Mouse (Mus musculus): ENCODE results near the gene Smpd2. TPM values are rescaled to one million over a fixed set of nuclear protein-coding genes. Genes with fewer than 3 reads are reported as not detected.

The Smpd2 gene
- polyA plus RNA-seq, 1 experiment = 26.4 TPM

GRCm38 (mm10) chr10:41535991-41536390 is 45.8 kb upstream of the Smpd2 start:
- Histone ChIP-seq H3K27me3 (ENCODE audit: control insufficient read depth, insufficient read depth, insufficient read length) (no peaks in the 10 kb centered on the region), H3K4me3 (no peak overlapping the region), H3K4me2 (ENCODE audit: low read depth) (no peak overlapping the region), H3ac (ENCODE audit: control insufficient read depth, insufficient read length) (no peak overlapping the region), H3K36me3 (ENCODE audit: control insufficient read depth, insufficient read depth) (peaks cover 30% of the 10 kb centered on the region), H3K79me2 (ENCODE audit: control insufficient read depth, insufficient read depth) (peaks cover 18% of the 10 kb centered on the region)
- TF ChIP-seq MYOD1 (IDR thresholded peaks at IDR 0.05; ENCODE audit: control insufficient read depth in 1 of 3, insufficient read length in 2 of 3, low read depth in 2 of 3) (no peak), CEBPB (IDR thresholded peaks at IDR 0.05; ENCODE audit: insufficient read depth, poor library complexity, severe bottlenecking) (no peak), MYOG (IDR thresholded peaks at IDR 0.05; ENCODE audit: control insufficient read depth in 1 of 3, insufficient read depth in 1 of 3, insufficient read length in 2 of 3, low read depth in 2 of 3) (no peak), POLR2A (IDR thresholded peaks at IDR 0.05; ENCODE audit: insufficient read length, low read depth) (no peak), MAX (IDR thresholded peaks at IDR 0.05; ENCODE audit: low read depth) (no peak), TCF3 (IDR thresholded peaks at IDR 0.05; ENCODE audit: insufficient read length, low read depth) (no peak), POLR2AphosphoS2 (IDR thresholded peaks at IDR 0.05; ENCODE audit: insufficient read length, low read depth) (no peak), REST (IDR thresholded peaks at IDR 0.05; ENCODE audit: insufficient read depth, insufficient read length) (no peak), USF1 (IDR thresholded peaks at IDR 0.05; ENCODE audit: low read depth) (no peak), TCF12 (IDR thresholded peaks at IDR 0.05; ENCODE audit: insufficient read depth, poor library complexity, severe bottlenecking) (no peak), E2F4 (IDR thresholded peaks at IDR 0.05; ENCODE audit: insufficient read depth) (no peak), SRF (IDR thresholded peaks at IDR 0.05; ENCODE audit: control insufficient read depth, insufficient read length, low read depth) (no peak)

DNA sequence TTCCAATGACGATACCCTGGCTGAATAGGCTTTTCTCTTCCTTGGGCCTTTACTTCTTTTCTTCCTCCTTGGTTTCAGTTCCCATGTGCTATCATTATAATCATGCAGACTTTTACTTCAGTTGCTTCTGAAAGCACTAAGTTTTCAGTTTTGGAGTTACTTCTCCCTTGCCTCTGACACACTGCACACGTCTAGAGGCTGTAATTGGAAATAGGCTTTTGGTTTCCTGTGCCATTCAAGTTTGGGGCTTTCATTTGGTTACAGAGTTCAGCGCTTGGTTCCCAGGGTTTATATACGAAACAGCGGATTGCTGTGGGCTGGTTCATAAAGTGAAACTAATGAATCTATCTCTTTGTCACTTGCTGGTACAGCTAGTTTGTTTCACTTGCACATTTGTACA is 39.8 kb upstream of the Smpd2 start:
- Histone ChIP-seq H3K4me3 (no peak overlapping the region), H3K79me2 (ENCODE audit: control insufficient read depth, insufficient read depth) (peaks cover 63% of the 10 kb centered on the region), H3K27me3 (ENCODE audit: control insufficient read depth, insufficient read depth, insufficient read length) (no peaks in the 10 kb centered on the region), H3K36me3 (ENCODE audit: control insufficient read depth, insufficient read depth) (peaks cover 68% of the 10 kb centered on the region), H3K4me2 (ENCODE audit: low read depth) (no peak overlapping the region), H3ac (ENCODE audit: control insufficient read depth, insufficient read length) (no peak overlapping the region)
- TF ChIP-seq MYOG (IDR thresholded peaks at IDR 0.05; ENCODE audit: control insufficient read depth in 1 of 3, insufficient read depth in 1 of 3, insufficient read length in 2 of 3, low read depth in 2 of 3) = no peak
- no peak for TF ChIP-seq SRF (IDR thresholded peaks at IDR 0.05; ENCODE audit: control insufficient read depth, insufficient read length, low read depth)
- no peak for TF ChIP-seq TCF12 (IDR thresholded peaks at IDR 0.05; ENCODE audit: insufficient read depth, poor library complexity, severe bottlenecking)
- TF ChIP-seq POLR2A (IDR thresholded peaks at IDR 0.05; ENCODE audit: insufficient read length, low read depth) = no peak
- no peak for TF ChIP-seq CEBPB (IDR thresholded peaks at IDR 0.05; ENCODE audit: insufficient read depth, poor library complexity, severe bottlenecking)
- no peak for TF ChIP-seq MAX (IDR thresholded peaks at IDR 0.05; ENCODE audit: low read depth)
- TF ChIP-seq MYOD1 (IDR thresholded peaks at IDR 0.05; ENCODE audit: control insufficient read depth in 1 of 3, insufficient read length in 2 of 3, low read depth in 2 of 3) = no peak
- no peak for TF ChIP-seq TCF3 (IDR thresholded peaks at IDR 0.05; ENCODE audit: insufficient read length, low read depth)
- no peak for TF ChIP-seq USF1 (IDR thresholded peaks at IDR 0.05; ENCODE audit: low read depth)
- TF ChIP-seq E2F4 (IDR thresholded peaks at IDR 0.05; ENCODE audit: insufficient read depth) = no peak
- no peak for TF ChIP-seq REST (IDR thresholded peaks at IDR 0.05; ENCODE audit: insufficient read depth, insufficient read length)
- TF ChIP-seq POLR2AphosphoS2 (IDR thresholded peaks at IDR 0.05; ENCODE audit: insufficient read length, low read depth) = no peak

DNA sequence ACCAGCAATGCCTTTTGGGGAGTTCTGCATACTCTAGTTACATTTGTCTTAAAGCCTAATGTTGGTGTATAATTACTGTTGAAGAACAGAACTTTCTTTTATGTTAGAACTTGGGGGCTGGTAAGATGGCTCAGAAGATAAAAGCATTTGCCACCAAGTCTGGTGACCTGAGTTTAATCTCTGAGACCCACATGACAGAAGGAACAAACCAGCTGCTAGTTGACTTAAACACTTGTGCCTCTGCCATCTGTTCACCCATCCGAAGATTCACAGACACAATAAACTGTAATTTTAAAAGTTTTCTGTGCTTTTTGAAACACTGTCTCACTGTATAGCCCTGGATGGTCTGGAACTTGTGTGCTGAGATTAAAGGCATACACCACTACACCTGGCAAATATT is 35.5 kb upstream of the Smpd2 start:
- peaks cover 62% of the 10 kb centered on the region for H3K36me3 ChIP-seq (ENCODE audit: control insufficient read depth, insufficient read depth)
- H3K27me3 ChIP-seq (ENCODE audit: control insufficient read depth, insufficient read depth, insufficient read length) = no peaks in the 10 kb centered on the region
- H3ac ChIP-seq (ENCODE audit: control insufficient read depth, insufficient read length) = no peak overlapping the region
- peaks cover 86% of the 10 kb centered on the region for H3K79me2 ChIP-seq (ENCODE audit: control insufficient read depth, insufficient read depth)
- TF ChIP-seq TCF3 (IDR thresholded peaks at IDR 0.05; ENCODE audit: insufficient read length, low read depth) (peak; percentile 5), SRF (IDR thresholded peaks at IDR 0.05; ENCODE audit: control insufficient read depth, insufficient read length, low read depth) (no peak), MYOD1 (IDR thresholded peaks at IDR 0.05; ENCODE audit: control insufficient read depth in 1 of 3, insufficient read length in 2 of 3, low read depth in 2 of 3) (peak in 2 of 3 experiments; percentile 37 to 65), TCF12 (IDR thresholded peaks at IDR 0.05; ENCODE audit: insufficient read depth, poor library complexity, severe bottlenecking) (peak; percentile 50), MYOG (IDR thresholded peaks at IDR 0.05; ENCODE audit: control insufficient read depth in 1 of 3, insufficient read depth in 1 of 3, insufficient read length in 2 of 3, low read depth in 2 of 3) (peak in 1 of 3 experiments; percentile 24)
- peak overlapping the region; percentile 88 for H3K4me2 ChIP-seq (ENCODE audit: low read depth)
- H3K4me3 ChIP-seq = no peak overlapping the region

- peaks cover 86% of the 10 kb centered on the region for H3K79me2 ChIP-seq (ENCODE audit: control insufficient read depth, insufficient read depth)
- H3ac ChIP-seq (ENCODE audit: control insufficient read depth, insufficient read length) = no peak overlapping the region
- no peaks in the 10 kb centered on the region for H3K27me3 ChIP-seq (ENCODE audit: control insufficient read depth, insufficient read depth, insufficient read length)
- H3K4me2 ChIP-seq (ENCODE audit: low read depth) = peak overlapping the region; percentile 88
- H3K36me3 ChIP-seq (ENCODE audit: control insufficient read depth, insufficient read depth) = peaks cover 39% of the 10 kb centered on the region
- TF ChIP-seq TCF3 (IDR thresholded peaks at IDR 0.05; ENCODE audit: insufficient read length, low read depth) (no peak), SRF (IDR thresholded peaks at IDR 0.05; ENCODE audit: control insufficient read depth, insufficient read length, low read depth) (no peak), MAX (IDR thresholded peaks at IDR 0.05; ENCODE audit: low read depth) (no peak), MYOD1 (IDR thresholded peaks at IDR 0.05; ENCODE audit: control insufficient read depth in 1 of 3, insufficient read length in 2 of 3, low read depth in 2 of 3) (no peak), MYOG (IDR thresholded peaks at IDR 0.05; ENCODE audit: control insufficient read depth in 1 of 3, insufficient read depth in 1 of 3, insufficient read length in 2 of 3, low read depth in 2 of 3) (no peak), REST (IDR thresholded peaks at IDR 0.05; ENCODE audit: insufficient read depth, insufficient read length) (no peak), CEBPB (IDR thresholded peaks at IDR 0.05; ENCODE audit: insufficient read depth, poor library complexity, severe bottlenecking) (no peak), TCF12 (IDR thresholded peaks at IDR 0.05; ENCODE audit: insufficient read depth, poor library complexity, severe bottlenecking) (no peak)
- H3K4me3 ChIP-seq = peak overlapping the region; percentile 75
Observed at GRCm38 (mm10) chr10:41523386-41523785, 33.2 kb upstream of the Smpd2 start.

DNA sequence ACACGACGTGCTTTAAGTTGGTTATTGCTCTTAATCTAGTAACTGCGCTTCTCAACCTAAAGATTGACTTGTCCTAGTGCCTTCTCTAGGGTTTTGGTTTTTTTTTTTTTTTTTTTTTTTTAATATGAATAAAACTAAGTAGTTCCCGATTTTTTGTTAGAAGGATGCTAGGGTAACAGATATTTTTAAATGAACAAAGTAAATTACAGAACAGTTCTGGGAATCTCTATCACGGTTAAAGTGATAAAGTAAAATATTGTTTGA is 30.2 kb upstream of the Smpd2 start:
- H3K79me2 ChIP-seq (ENCODE audit: control insufficient read depth, insufficient read depth) = peaks cover 59% of the 10 kb centered on the region
- peaks cover 16% of the 10 kb centered on the region for H3K36me3 ChIP-seq (ENCODE audit: control insufficient read depth, insufficient read depth)
- H3ac ChIP-seq (ENCODE audit: control insufficient read depth, insufficient read length) = peak overlapping the region; percentile 62
- H3K4me3 ChIP-seq = peak overlapping the region; percentile 75
- no peaks in the 10 kb centered on the region for H3K27me3 ChIP-seq (ENCODE audit: control insufficient read depth, insufficient read depth, insufficient read length)
- TF ChIP-seq POLR2AphosphoS2 (IDR thresholded peaks at IDR 0.05; ENCODE audit: insufficient read length, low read depth) = no peak
- peak overlapping the region; percentile 88 for H3K4me2 ChIP-seq (ENCODE audit: low read depth)
